Mouse (Mus musculus): ENCODE results near the gene Pex11b. TPM values are rescaled to one million over a fixed set of nuclear protein-coding genes. Genes with fewer than 3 reads are reported as not detected.
"Not testable (repeated sequence)": the region's sequence is repeated elsewhere in the genome, so short reads cannot be mapped to it uniquely, and the experiment has no call there.

Gene Pex11b
- 10 to 100 TPM; 30.2 to 32.6 TPM for total RNA-seq (2021)

- peak; percentile 83 for DNase-seq (ENCODE audit: low spot score)
- intact Hi-C loops (cut with DNase I) = no loop called here
Observed at GRCm38 (mm10) chr3:96634928-96635879, at the start of gene Pex11b, which contains the start of gene Gm42957. Gene Pex11b, plus strand, starts transcription at chr3:96635376. Gene Gm42957, plus strand, starts transcription at chr3:96635474.

GRCm38 (mm10) chr3:96590657-96591056 lies 44.5 kb upstream of the Pex11b start:
- intact Hi-C loops (cut with DNase I) = no loop called here
- no peak for DNase-seq (ENCODE audit: low spot score)

GRCm38 (mm10) chr3:96593374-96593773 lies 41.8 kb upstream of the Pex11b start:
- no peak for DNase-seq (ENCODE audit: low spot score)
- intact Hi-C loops (cut with DNase I) = no loop called here

- peak; percentile 92 for DNase-seq (ENCODE audit: low spot score)
- intact Hi-C loops (cut with DNase I) = no loop called here
Observed at GRCm38 (mm10) chr3:96593790-96594560, 41.2 kb upstream of the Pex11b start, which contains the start of gene Polr3gl. Gene Polr3gl, minus strand, starts transcription at chr3:96594181.

GRCm38 (mm10) chr3:96594851-96595250 lies 40.3 kb upstream of the Pex11b start:
- no peak for DNase-seq (ENCODE audit: low spot score)
- intact Hi-C loops (cut with DNase I) = no loop called here

- intact Hi-C loops (cut with DNase I) = no loop called here
- DNase-seq (ENCODE audit: low spot score) = no peak
Observed at GRCm38 (mm10) chr3:96595661-96596060, 39.5 kb upstream of the Pex11b start.

- peak; percentile 27 for DNase-seq (ENCODE audit: low spot score)
- intact Hi-C loops (cut with DNase I) = no loop called here
Observed at GRCm38 (mm10) chr3:96596228-96596707, 38.9 kb upstream of the Pex11b start, which contains the start of gene Ankrd34a. Gene Ankrd34a, plus strand, starts transcription at chr3:96596636.

GRCm38 (mm10) chr3:96596855-96597254 lies 38.3 kb upstream of the Pex11b start:
- intact Hi-C loops (cut with DNase I) = no loop called here
- DNase-seq (ENCODE audit: low spot score) = no peak

- DNase-seq (ENCODE audit: low spot score) = no peak
- intact Hi-C loops (cut with DNase I) = no loop called here
Observed at GRCm38 (mm10) chr3:96597435-96597891, 37.7 kb upstream of the Pex11b start.

- intact Hi-C loops (cut with DNase I) = no loop called here
Observed at GRCm38 (mm10) chr3:96598156-96599068, 36.8 kb upstream of the Pex11b start.

GRCm38 (mm10) chr3:96599069-96599393 lies 36.1 kb upstream of the Pex11b start:
- intact Hi-C loops (cut with DNase I) = no loop called here

More at GRCm38 (mm10) chr3:96598156-96599068, 36.8 kb upstream of the Pex11b start:
- peak; percentile 73 for DNase-seq (ENCODE audit: low spot score)

GRCm38 (mm10) chr3:96599411-96599810 lies 35.8 kb upstream of the Pex11b start:
- intact Hi-C loops (cut with DNase I) = no loop called here
- no peak for DNase-seq (ENCODE audit: low spot score)

More at GRCm38 (mm10) chr3:96599069-96599393, 36.1 kb upstream of the Pex11b start:
- no peak for DNase-seq (ENCODE audit: low spot score)

- intact Hi-C loops (cut with DNase I) = no loop called here
- DNase-seq (ENCODE audit: low spot score) = peak; percentile 95
Observed at GRCm38 (mm10) chr3:96600639-96601250, 34.4 kb upstream of the Pex11b start, which contains the start of gene Lix1l. Gene Lix1l, plus strand, starts transcription at chr3:96601149.

- intact Hi-C loops (cut with DNase I) = no loop called here
- DNase-seq (ENCODE audit: low spot score) = peak; percentile 76
Observed at GRCm38 (mm10) chr3:96601251-96601787, 33.9 kb upstream of the Pex11b start.

- intact Hi-C loops (cut with DNase I) = loop anchor here (2.0 kb wide), 1 partner anchor 27 kb away; the partner anchor contains the start of gene Rbm8a
- DNase-seq (ENCODE audit: low spot score) = no peak
Observed at GRCm38 (mm10) chr3:96601941-96602703, 33.1 kb upstream of the Pex11b start.

- intact Hi-C loops (cut with DNase I) = loop anchor here (2.0 kb wide), 1 partner anchor 26 kb away; the partner anchor contains the start of gene Rbm8a
- no peak for DNase-seq (ENCODE audit: low spot score)
Observed at GRCm38 (mm10) chr3:96602704-96603084, 32.5 kb upstream of the Pex11b start.

- no peak for DNase-seq (ENCODE audit: low spot score)
- intact Hi-C loops (cut with DNase I) = loop anchor here (2.0 kb wide), 1 partner anchor 25 kb away; the partner anchor contains the start of gene Rbm8a
Observed at GRCm38 (mm10) chr3:96603311-96603710, 31.9 kb upstream of the Pex11b start.

- intact Hi-C loops (cut with DNase I); DNase-seq (ENCODE audit: low spot score): not testable (repeated sequence)
Observed at GRCm38 (mm10) chr3:96606007-96606406, 29.2 kb upstream of the Pex11b start.

Measured in heart, postnatal 25 days (tissue).